Mouse (Mus musculus): ENCODE data around the gene Top2a.

DNA sequence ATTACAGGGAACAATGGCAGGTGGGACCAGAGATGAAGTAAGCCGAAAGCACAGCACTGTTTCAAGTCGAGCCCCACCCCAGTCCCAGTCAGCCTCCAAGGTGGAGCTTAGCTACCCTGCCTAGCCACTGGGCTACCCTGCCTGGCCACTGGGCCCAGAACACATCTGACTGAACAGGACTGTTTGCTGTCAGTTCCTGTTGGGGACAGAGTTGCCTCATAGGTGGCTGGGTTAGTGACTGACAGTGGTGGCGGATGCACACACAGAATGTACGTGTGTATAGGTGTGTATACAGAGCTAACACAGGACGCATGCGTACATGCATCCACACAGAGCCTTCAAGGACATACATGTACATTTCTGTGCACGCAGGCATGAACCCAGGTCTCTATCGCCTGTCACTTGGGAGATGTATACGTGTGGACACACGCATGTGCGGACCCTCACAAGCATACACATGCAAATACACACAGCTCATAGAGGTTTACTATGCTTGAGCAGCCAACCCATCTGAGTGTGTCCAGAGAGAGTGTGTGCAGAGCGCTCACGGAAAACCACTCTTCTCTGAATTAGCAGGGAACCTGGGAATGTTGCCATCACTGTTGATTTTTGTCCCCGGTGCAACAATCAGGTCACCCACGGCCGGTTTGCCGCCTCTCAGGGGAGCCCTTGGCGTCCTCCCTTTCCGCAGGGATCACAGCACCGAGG is 42.5 kb downstream of the Top2a start:
- TF ChIP-seq POLR2A (IDR thresholded peaks at IDR 0.05; ENCODE audit: insufficient read depth, low read length): no peak
- TF ChIP-seq EP300 (IDR thresholded peaks at IDR 0.05; ENCODE audit: insufficient read depth, low read depth, low read length): no peak

Measured in ES-Bruce4 (cell line).